Mouse (Mus musculus) heart, adult 2 months (tissue): ENCODE data around the gene Hoxb9. TPM values are rescaled to one million over a fixed set of nuclear protein-coding genes. Genes with fewer than 3 reads are reported as not detected.
A peak's percentile ranks its signal among the peaks of the same experiment; 100 is the strongest.

Experiments used
- DNase-seq, 2 experiments: peaks; one replicate each; pipeline ENCODE4 v3.0.0; 2021
- H3K27ac ChIP-seq: fragments of 200-600 bp; 2 replicates; pipeline ENCODE4 v1.8.1; 2022
- H3K27me3 ChIP-seq: fragments of 200-500 bp; 2 replicates; pipeline ENCODE4 v1.6.1; 2012; ENCODE audit warnings: mild to moderate bottlenecking, low read length, inconsistent platforms, mixed read lengths; ENCODE audit not compliant: control insufficient read depth, insufficient read depth
- H3K36me3 ChIP-seq: fragments of 200-500 bp; 2 replicates; pipeline ENCODE4 v1.6.1; 2012; ENCODE audit warnings: low read length, inconsistent platforms; ENCODE audit not compliant: control insufficient read depth, insufficient read depth
- H3K4me1 ChIP-seq: fragments of 200-500 bp; 2 replicates; pipeline ENCODE4 v1.6.1; 2011; ENCODE audit warnings: low read length; ENCODE audit not compliant: control insufficient read depth, insufficient read depth
- H3K4me3 ChIP-seq: fragments of 200-600 bp; 2 replicates; pipeline ENCODE4 v1.8.1; 2022
- H3K79me2 ChIP-seq: fragments of 200-500 bp; replicated peaks from 2 replicates; pipeline ENCODE4 v1.6.1; 2012; ENCODE audit warnings: mild to moderate bottlenecking, inconsistent platforms, low read length, moderate library complexity, mixed read lengths; ENCODE audit not compliant: control insufficient read depth, insufficient read depth
- H3K9ac ChIP-seq: fragments of 200-500 bp; 2 replicates; pipeline ENCODE4 v1.6.1; 2012; ENCODE audit warnings: low read depth, mild to moderate bottlenecking, control low read depth, inconsistent platforms, low read length, mixed read lengths
- CTCF ChIP-seq: fragments of 200-600 bp; IDR thresholded peaks from 2 replicates; pipeline ENCODE4 v1.8.1; 2022; ENCODE audit warnings: antibody characterized with exemption, mild to moderate bottlenecking, moderate library complexity
- EP300 ChIP-seq: fragments of 200-500 bp; IDR thresholded peaks from 2 replicates; pipeline ENCODE4 v1.6.1; 2011; ENCODE audit warnings: low read depth, low read length, control low read depth; ENCODE audit not compliant: insufficient read depth
- POLR2A ChIP-seq: fragments of 200-500 bp; IDR thresholded peaks from 2 replicates; pipeline ENCODE4 v1.6.1; 2011; ENCODE audit warnings: mild to moderate bottlenecking, low read depth, low read length, control low read depth; ENCODE audit not compliant: insufficient read depth
- WGBS: fragments of 180-500 bp; shearing (Covaris S2); methylation state at CpG from one replicate; pipeline ENCODE4 v1.1.7; 2018; 5-methylcytosine and 5-hydroxymethylcytosine counted together
- intact Hi-C: fragments of 180-260 bp; cut with DNase I; formaldehyde crosslinking; loops from one replicate; pipeline ENCODE4 v1.15.1; 2025
- polyA plus RNA-seq: library from polyadenylated mRNA; depleted of rRNA; stranded (reverse); fragments of >200 nt; gene quantifications from 2 replicates; pipeline ENCODE4 v1.2.3, GENCODE M21; 2012
- total RNA-seq, 2 experiments: library from RNA; stranded (reverse); gene quantifications; 2 replicates each; pipeline ENCODE4 v1.2.3; 2021

Hoxb9 gene
- total and polyA plus RNA-seq, 3 experiments: not detected

- no peaks in the 10 kb centered on the region for H3K36me3 ChIP-seq
- TF ChIP-seq EP300: no peak
- TF ChIP-seq CTCF: no peak
- no peak for TF ChIP-seq POLR2A
- no peak for DNase-seq
- H3K4me3 ChIP-seq: no peak within 1 kb of the TSS
- H3K79me2 ChIP-seq: no peaks in the 10 kb centered on the region
- H3K27me3 ChIP-seq: peaks cover 52% of the 10 kb centered on the region
- H3K9ac ChIP-seq: no peak within 1 kb of the TSS
- H3K27ac ChIP-seq: no peak within 1 kb of the TSS
- WGBS: 7% methylated on average over 27 of the region's 27 CpGs
- intact Hi-C loops: loop anchor here (10.0 kb wide), 2 partner anchors 277 to 443 kb away; partner anchors contain the start of gene Igf2bp1
- H3K4me1 ChIP-seq: peaks cover 1% of the 10 kb centered on the region; the same call in 1 of the 2 replicates
Observed at GRCm38 (mm10) chr11:96281855-96282570, 10.8 kb downstream of the Hoxb9 start, which contains the start of gene Hoxb8. Gene Hoxb8 (plus strand): TSS chr11:96281905.

- DNase-seq: no peak
- H3K79me2 ChIP-seq: no peaks in the 10 kb centered on the region
- peaks cover 54% of the 10 kb centered on the region for H3K27me3 ChIP-seq
- H3K27ac ChIP-seq: no peak overlapping the region
- TF ChIP-seq POLR2A (no peak), EP300 (no peak), CTCF (no peak)
- no peak overlapping the region for H3K9ac ChIP-seq
- intact Hi-C loops: loop anchor here (10.0 kb wide), 2 partner anchors 278 to 442 kb away; partner anchors contain the start of gene Igf2bp1
- H3K36me3 ChIP-seq: no peaks in the 10 kb centered on the region
- WGBS: 3% methylated on average over 49 of the region's 49 CpGs
- H3K4me1 ChIP-seq: peaks cover 1% of the 10 kb centered on the region; the same call in 1 of the 2 replicates
- no peak overlapping the region for H3K4me3 ChIP-seq
Observed at GRCm38 (mm10) chr11:96282795-96283430, 11.7 kb downstream of the Hoxb9 start.

GRCm38 (mm10) chr11:96284041-96284749 lies 12.9 kb downstream of the Hoxb9 start:
- intact Hi-C loops: loop anchor here (10.0 kb wide), 2 partner anchors 279 to 441 kb away; partner anchors contain the start of gene Igf2bp1
- Histone ChIP-seq H3K27ac (no peak overlapping the region), H3K79me2 (no peaks in the 10 kb centered on the region), H3K36me3 (no peaks in the 10 kb centered on the region), H3K4me1 (peaks cover 1% of the 10 kb centered on the region; the same call in 1 of the 2 replicates), H3K9ac (peak overlapping the region; percentile 39; the same call in 1 of the 2 replicates), H3K4me3 (peak overlapping the region; percentile 15; the same call in 1 of the 2 replicates), H3K27me3 (peaks cover 57% of the 10 kb centered on the region)
- no peak for TF ChIP-seq POLR2A
- peak; percentile 48 for TF ChIP-seq CTCF
- DNase-seq: peak in 1 of 2 experiments; percentile 50
- 2% methylated on average over 48 of the region's 49 CpGs for WGBS

- H3K79me2 ChIP-seq: no peaks in the 10 kb centered on the region
- H3K4me1 ChIP-seq: peaks cover 1% of the 10 kb centered on the region; the same call in 1 of the 2 replicates
- no peak overlapping the region for H3K9ac ChIP-seq
- DNase-seq: no peak
- H3K27me3 ChIP-seq: peaks cover 52% of the 10 kb centered on the region
- no peak overlapping the region for H3K27ac ChIP-seq
- no peak for TF ChIP-seq POLR2A
- no peak for TF ChIP-seq CTCF
- no peak for TF ChIP-seq EP300
- intact Hi-C loops: loop anchor here (10.0 kb wide), 2 partner anchors 280 to 440 kb away; partner anchors contain the start of gene Igf2bp1
- no peak overlapping the region; the same call in 1 of the 2 replicates for H3K4me3 ChIP-seq
- no peaks in the 10 kb centered on the region for H3K36me3 ChIP-seq
- WGBS: 5% methylated on average over 36 of the region's 37 CpGs
Observed at GRCm38 (mm10) chr11:96284774-96285734, 13.8 kb downstream of the Hoxb9 start.
